Mouse (Mus musculus) megakaryocyte, embryonic 14.5 days (primary cell): ENCODE data around the gene Rtn4r.

Source experiments
- FLI1 ChIP-seq: IDR thresholded peaks from 2 replicates; pipeline ENCODE4 v1.6.1; 2012; ENCODE audit warnings: low read length, inconsistent platforms, mixed read lengths
- GATA1 ChIP-seq: IDR thresholded peaks from 3 replicates; pipeline ENCODE4 v1.6.1; 2012; ENCODE audit warnings: mixed read lengths, low read length, inconsistent platforms, borderline replicate concordance

- no peak for TF ChIP-seq GATA1
- TF ChIP-seq FLI1: no peak
These were observed 575 bp downstream of the Rtn4r start for GRCm38 (mm10) chr16:18127871-18128563.
